Mouse (Mus musculus) left cerebral cortex, postnatal 36 days (tissue): Measurements from ENCODE around the gene Ppp3r1. TPM values are rescaled to one million over a fixed set of nuclear protein-coding genes. Genes with fewer than 3 reads are reported as not detected.

Source experiments
- DNase-seq, 2 experiments: peaks; one replicate each; pipeline ENCODE4 v3.0.0; 2021 to 2022; ENCODE audit warnings: low spot score in 2 of 2, mixed read lengths in 1 of 2
- intact Hi-C: fragments of 180-260 bp; cut with DNase I; formaldehyde crosslinking; loops from one replicate; pipeline ENCODE4 v1.15.1; 2025
- total RNA-seq, 2 experiments: library from RNA; stranded (reverse); gene quantifications; 2 replicates each; pipeline ENCODE4 v1.2.3; 2021

Ppp3r1 gene
- 100 to 1,000 TPM; 705 to 781 TPM for total RNA-seq

DNA sequence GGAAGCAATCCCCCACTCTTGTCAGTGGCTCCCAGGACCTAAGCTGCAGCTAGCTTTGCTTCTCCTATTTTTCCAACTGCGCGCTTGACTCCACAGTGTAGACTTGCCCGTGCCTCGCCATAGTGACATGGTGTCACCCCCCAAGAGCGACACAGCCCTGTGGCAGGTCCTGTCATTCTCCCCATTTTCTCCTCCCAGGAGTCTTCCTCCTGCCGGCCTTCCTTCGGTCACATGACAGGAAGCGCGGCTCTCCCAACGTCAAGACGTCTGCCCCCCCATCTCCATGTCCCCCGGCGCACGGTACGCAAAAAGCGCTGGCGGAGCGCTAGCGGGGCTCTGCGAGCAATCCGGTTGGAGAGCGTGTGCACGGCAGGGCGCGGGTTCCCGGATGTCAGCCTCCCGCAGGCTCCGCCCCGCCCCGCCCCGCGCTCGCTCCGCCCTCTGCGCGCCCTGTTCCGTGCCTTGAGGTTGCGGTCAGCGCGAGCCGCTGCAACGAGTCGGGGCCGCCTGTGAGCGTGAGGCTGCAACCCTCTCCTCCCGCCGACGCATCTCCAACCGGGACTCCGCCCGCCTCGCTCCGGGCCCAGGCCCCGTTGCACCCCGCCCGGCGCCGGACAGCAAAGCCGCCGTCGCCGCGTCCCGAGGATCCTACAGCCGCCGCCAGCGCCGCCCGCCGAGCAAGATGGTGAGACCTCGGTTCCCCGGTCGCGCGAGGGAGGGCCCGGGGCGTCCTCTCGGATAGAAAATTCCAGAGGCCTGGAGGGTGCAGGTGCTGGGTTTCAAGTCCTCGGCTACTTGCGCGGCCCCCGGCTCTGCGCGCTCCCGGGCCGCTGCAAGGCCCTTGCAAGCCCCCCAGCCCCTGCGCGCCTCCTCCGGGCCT is at the start of gene Ppp3r1:
TSS of gene Ppp3r1 (plus strand) at position 406 of the 880 bp plus-strand sequence.
- intact Hi-C loops, result loop anchor here (1.0 to 5.0 kb wide), 3 partner anchors 52 to 108 kb away; partner anchors contain the start of genes C1d, Cnrip1 and Pno1

DNA sequence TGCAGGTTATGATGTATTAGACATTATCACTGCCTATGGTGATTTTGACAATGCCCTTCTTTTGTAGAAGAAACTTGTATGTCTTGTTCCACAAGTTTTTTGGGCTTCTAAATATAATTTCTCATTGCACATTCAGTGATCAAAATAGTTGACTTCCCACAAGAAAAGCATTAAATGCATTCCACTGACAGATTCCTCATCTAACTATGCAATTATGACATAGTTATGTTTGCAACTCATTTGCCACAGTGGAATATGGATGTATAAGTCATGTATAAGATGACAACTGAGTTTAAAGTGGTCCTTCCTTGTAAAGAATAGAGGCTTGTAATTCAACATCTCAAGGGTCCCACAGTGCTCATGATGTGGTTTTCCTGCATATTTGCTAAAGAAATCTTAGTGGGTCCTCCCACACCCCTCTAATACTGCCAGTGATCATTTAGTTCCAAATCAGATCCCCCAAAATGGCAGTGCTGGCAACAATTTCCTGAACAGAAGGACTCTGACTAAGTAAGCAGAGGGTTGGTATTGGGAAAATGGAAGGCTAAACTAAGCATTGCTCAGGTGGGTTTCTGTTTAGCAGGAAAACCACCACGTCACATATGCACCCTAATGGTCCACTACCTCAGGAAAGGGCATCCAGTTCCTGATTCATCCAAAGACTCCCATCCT is 46.5 kb upstream of the Ppp3r1 start:
- no peak for DNase-seq
- intact Hi-C loops, result no loop called here

More for the DNA sequence above, at the start of gene Ppp3r1:
- peak; percentile 96 to 99 for DNase-seq

DNA sequence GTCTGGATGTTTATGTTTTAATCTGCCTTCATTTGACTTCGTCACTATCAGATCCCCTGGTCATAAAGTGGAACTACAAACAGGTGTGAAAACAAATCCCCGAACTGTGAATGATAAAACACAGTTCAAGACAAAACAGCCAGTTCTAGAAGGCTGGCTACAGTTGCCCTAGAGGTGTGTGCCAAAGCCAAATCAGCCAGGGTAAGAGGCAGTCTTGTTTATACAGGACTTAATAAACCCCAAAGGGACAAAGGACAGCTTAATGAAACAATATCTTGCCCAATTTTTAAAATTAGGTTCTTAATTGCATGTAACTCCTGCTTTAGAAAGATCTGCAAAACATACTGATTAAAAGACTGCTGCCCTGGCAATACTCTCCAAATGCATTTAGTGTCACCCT is 32.6 kb upstream of the Ppp3r1 start:
- DNase-seq, result no peak
- intact Hi-C loops, result no loop called here

DNA sequence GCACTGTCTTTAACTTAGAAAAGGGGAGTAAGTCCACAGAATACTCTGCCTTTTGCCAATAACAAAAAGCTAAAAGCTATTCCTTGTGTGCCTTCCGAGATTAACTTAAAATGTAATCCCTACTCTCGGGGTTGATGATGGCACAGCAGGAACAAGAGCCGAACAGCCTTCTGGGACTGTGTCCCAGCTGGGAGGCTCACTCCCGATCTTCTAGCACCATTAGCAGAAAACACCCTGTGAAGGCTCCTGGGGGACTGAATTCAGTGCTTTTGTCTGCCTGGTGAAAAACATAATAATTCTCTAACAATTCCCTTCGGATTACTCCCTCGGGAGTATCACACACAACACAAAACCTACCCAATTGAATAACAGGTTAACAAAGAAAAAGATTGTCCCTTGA is 23.4 kb upstream of the Ppp3r1 start:
- intact Hi-C loops, result no loop called here
- no peak for DNase-seq

DNA sequence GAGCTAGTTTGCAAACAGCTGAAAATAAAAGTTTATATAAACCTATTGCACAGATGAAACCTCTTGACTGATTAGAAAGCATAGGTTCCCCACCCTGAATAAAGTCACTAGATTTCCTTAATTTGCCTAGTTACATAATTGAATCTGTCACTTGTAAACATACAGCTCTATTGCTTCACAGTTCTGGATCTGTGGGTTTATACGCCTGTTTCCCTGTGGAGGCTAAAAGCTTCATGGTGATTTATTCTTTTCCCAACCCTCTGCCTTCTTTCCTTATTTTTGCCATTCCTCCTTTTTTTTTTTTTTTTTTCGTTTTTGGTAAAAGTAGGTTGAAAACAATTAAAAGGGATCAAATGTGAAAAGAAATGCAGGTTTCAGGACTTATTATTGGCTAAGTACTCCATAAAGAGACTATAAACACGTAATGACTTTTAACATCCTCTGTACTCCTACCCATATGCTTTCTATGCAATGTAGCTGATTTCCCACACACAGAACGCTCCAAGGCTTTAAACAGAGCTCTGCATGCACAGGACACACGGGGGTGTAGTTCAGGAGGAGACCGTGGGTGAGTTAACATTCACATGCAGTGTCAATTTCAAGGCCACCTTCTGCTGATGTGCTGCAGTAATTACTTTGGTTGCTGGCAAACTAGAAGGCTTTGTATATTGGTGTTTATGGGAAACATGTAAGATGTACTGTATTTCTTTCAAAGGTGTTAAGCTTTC is 20.6 kb upstream of the Ppp3r1 start:
- peak in 1 of 2 experiments; percentile 16 for DNase-seq
- intact Hi-C loops, result no loop called here

DNA sequence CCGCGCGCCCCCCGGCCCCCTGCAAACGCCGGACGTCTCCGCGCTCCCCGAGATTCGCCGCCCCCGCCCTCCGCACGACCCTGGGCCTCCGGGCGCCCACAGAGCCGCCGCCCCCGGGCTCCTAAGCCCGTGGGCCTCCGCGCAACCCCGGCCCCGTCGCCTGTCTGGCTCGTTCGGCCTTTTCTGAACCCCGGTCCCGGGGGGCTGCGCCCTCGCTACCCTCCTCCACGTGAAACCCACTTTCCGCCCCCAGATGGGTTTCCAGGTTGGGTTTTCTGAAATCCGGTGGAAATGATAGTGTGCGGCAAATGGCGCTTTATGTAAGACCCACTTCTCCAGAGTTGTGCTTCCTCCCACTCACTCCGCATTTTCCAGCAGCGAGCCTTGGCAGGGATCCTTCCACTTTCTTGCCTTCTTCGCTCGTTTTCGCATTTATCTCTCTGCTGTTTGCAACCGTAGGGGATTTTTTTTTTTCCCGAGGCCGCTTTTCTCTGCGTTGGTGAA is 727 bp downstream of the Ppp3r1 start:
- intact Hi-C loops, result loop anchor here (1.0 to 5.0 kb wide), 3 partner anchors 52 to 109 kb away; partner anchors contain the start of genes C1d, Cnrip1 and Pno1
- peak; percentile 76 to 80 for DNase-seq

DNA sequence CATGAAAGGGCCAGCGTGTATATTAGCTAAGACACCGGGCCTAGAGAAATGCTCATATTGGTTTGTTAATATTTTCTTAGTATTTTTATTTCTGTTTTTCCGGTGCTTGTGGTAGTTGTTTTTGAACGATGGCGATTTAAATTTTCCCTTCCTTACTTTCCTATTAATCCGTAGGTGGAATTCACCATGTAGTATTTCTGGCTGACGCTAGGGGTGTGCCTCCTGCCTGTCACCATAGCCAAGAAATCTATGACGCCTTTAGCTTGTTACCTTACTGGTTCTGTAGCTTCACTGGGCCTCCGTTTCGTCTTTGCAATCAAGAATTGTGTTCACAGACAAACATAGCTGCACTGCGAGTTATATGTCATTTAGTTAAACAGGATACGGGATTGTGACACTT is 1.2 kb downstream of the Ppp3r1 start:
- peak; percentile 12 to 36 for DNase-seq
- intact Hi-C loops, result no loop called here

DNA sequence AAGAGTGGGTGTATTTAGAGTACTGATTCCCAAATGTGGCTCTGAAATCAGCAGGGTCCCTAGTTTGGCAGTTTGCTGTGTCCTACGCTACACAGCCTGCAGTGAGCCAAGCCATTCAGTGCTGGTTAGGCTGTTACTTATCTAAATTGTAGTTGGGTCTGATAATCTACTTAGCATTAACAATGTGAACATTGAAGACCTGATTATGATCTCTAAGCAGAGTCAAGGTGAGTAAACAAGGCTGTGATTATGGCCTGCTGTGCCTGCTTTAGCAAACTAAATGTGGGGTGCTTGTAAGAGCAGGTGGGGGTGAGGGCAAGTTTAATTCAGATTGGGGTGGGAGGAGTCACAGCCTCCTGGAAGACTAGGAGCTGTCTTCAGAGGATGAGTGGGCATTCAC is 4.9 kb downstream of the Ppp3r1 start:
- intact Hi-C loops, result no loop called here
- DNase-seq, result no peak

DNA sequence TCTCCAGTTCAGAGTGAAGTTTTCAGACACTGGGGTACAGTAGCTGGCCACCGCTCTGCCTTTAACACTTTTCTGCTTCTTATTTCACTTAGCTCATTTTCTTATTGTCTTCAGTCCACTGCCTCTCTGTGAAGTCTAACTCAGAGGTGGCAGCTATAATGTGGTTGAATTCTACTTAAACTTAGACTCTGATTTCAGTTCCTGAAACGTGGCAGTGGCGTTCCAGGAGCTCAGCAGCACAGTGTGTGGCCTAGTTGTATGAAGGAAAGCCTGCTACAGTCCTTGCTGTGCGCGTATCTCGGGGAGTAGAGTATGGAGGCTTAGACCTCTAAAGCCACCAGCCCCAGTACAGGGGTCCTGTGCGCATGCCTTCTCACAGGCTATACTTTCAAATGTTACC is 7.6 kb downstream of the Ppp3r1 start:
- intact Hi-C loops, result no loop called here
- DNase-seq, result no peak

DNA sequence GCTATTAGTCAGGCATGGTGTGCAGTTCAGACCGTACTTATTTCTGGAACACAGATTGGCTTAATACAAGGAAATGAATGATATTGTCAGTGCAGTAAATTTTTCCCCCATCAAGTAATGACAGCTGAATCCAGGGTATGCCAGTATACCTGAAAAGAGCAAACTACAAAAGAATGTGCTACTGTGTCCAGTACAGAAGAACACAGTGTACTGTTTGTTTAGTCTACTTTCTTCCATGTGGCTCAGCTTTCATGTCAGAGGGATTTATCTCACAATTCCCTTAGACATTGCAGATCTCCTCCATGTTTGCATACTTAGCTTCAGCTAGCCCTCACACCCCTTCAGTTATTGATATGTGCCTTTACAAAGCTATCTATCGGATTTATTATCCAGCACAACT is 10.2 kb downstream of the Ppp3r1 start:
- intact Hi-C loops, result no loop called here
- no peak for DNase-seq

DNA sequence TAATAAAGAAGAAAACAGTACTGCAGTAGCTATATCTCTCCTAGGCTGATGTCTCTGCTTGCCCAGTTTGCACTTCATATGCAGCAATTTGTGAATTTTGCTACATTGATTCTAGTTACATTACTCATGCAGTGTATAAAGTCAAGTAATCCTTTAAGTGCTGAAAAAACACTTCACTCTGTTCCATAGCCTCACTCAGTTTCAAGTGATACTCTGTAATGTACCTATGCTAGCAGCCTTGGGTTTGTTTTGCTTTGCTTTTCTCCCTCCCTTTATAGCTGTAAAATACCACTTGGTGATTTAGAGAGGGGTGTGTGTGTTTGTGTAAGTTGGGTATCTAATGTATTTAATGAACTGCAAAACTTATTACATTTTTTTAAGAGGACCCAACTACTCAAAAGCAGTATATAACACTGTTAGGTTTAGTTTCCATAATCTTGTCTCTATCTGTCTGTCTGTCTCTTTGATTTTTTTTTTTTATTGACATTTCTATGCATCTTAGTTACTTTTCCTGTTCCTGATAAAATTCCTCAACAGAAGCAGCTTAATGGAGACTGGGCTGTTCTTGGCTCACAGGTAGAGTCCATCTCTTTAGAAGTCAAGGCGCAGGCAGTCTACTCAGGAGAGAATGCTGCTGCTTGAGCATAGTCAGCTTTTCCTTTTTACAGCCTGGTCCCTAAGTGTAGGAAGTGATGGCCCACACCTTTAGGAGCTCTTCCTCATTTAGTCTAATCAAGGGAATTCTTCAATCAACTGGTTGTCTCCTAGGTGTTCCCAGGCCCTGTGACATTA is 12.1 kb downstream of the Ppp3r1 start:
- intact Hi-C loops, result no loop called here
- DNase-seq, result no peak

DNA sequence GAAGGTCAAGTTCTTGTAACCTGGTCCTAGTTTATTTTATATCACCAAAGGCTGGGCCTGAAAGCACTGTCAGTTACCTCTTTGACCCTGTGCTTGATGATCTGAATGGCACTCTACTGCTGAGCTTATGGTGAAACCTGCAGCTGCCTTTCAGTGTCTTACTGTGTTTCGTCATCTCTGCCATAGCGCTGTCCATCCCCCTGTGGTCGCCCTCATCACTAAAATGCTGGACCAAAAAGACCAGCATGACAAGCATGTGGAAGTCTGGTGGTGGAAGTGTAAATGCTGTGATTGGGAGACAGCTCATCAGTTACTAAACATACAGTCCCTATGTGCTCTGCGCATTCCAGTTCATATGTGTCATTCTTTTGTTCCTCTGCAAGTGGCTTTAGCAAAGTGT is 13.2 kb downstream of the Ppp3r1 start:
- intact Hi-C loops, result no loop called here
- no peak for DNase-seq

DNA sequence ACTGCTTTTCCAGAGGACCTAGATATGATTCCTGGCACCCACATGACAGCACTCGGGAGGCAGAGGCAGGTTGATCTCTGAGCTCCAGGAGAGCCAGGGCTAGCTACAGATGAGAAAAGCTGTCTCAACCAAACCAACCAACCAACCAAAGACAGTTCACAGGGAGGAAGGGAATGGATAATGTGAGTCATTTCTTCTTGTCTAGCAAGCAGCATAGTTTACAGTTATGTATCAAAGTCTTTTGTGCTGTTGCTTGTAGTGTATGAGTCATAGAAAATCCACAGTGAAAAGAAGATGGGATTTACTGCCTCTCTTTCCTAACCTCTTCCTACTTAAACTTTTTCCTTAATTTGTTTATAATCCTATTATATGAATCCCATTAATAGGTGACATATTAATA is 17.6 kb downstream of the Ppp3r1 start:
- intact Hi-C loops, result no loop called here
- DNase-seq, result no peak

DNA sequence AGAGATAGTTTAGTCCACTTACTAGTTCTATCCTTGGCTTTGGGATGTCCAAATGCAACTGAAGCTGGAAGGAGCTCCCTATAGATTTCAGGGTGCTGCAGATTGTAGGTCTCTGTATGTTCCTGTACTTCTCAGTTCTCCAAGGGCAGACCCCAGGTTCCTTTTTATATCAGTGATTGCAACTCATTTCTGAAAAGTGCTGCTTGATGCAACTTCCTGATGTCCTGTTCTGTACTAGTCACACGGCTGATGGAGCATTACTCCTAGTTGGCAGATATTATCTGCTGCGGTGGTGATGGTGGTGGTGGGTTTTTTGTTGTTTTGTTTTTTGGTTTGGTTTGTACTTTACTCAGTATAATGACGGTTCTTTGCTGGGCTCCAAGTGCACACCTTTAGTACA is 21.7 kb downstream of the Ppp3r1 start:
- intact Hi-C loops, result no loop called here
- no peak for DNase-seq

DNA sequence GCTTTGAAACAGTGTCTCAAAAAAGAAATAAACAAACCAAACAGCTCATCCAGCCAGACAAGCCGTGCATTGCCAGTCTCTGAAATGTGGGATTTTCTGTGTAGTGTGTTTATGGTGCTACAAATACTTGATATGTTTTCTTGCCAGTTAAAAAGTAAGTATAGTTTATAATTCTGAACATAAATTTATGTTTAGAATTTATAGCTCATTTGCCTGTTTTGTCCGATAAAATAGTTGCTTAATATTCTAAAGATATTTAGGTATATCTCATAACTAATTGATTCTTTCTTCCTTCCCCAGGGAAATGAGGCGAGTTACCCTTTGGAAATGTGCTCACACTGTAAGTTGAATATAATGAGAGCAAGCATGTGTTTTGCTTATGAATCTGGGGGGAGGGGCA is 22.7 kb downstream of the Ppp3r1 start, which contains the start of gene Wdr92:
TSS of gene Wdr92 (plus strand) at position 301 of the 400 bp plus-strand sequence.
- intact Hi-C loops, result no loop called here
- no peak for DNase-seq

DNA sequence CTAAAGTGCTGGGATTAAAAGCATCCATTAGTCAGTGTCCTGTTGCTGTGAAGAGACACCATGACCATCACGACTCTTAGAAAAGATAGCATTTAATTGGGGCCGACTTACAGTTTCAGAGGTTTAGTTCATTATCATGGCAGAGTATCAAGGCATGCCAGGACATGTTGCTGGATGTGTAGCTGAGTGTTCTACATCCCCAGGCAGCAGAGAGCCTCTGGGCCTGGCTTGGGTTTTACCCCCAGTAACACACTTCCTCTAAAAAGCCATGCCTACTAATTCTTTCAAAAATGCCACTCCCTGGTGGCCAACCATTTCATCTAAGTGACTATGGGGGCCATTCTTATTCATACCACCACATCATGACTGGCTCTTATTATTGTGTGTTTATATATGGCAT is 24.1 kb downstream of the Ppp3r1 start:
- intact Hi-C loops, result no loop called here

DNA sequence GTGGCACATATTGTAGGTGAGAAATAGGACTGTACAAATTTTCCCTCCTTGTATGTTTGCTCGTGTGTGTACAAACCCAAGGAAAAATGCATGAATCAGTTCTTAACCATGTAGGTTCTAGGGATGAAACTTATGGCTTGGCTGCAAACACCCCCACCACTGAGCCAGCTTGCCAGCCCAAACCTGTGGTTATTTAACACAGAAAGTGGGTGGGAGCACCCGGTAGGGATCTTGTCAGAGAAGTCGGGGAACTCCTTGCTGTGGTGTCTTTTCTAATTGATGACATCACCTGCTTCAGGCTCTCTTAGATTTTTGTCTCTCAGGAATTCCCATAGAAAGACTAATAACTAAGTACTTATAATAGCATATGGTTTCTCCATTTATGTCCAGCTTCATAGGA is 28.6 kb downstream of the Ppp3r1 start:
- intact Hi-C loops, result no loop called here
- DNase-seq, result no peak

More for the DNA sequence above, 24.1 kb downstream of the Ppp3r1 start:
- DNase-seq, result no peak

DNA sequence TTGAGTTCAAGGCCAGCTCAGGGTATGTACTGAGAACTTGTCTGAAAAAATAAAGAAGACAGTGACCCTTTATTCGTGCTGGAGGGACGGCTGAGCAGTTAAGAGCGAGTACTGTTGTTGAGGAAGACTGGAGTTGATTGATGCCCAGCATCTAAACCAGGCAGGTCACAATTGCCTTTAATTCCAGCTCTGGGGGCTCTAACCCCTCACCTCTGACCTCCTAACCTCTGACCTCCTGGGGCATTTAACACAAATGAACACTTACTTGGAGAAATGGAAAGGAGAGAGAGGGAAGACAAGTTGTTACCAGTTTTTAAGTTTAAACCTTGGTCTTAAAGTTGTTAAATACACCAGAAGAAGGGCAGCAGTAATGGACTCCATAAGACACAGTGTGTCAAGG is 29.7 kb downstream of the Ppp3r1 start:
- DNase-seq, result no peak
- intact Hi-C loops, result no loop called here
